10 mouse cellular contexts compared by ENCODE assay signal in the genomic region with DNA sequence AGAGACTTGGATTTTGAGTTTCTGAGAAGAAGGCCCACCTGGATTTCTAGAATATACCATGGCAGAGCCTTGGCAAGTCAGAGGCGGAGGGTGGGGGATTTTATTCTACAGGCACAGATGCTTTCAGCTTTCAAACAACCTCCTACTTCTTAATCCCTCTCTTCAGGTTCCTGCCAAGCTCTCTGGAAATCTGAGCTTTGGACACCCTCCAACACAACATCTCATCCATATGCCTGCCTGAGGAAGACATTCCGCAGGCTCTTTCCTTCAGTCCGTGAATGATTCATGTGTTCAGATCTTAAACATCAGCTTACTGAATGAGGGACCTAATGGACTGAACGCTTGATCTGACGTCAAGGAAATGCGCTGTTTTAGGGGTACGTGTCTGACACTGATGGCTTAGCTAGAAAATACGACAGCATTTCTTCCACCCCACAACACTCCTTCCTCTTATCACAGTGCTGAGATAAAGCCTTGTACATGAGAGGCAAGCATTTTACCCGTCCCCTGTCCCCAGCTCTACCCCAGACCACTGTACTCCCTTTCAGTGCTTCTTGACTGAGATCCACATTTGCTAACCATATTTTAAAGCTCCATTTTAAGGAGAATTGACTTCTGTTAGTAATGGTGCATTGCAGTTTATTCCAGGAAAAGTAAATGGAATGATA.
DNase-seq lines count a peak whose midpoint lies in the region; ATAC-seq and TF ChIP-seq lines count a peak whose summit lies in the region.
"Had no signal": no experiment of that assay in that cellular context is flagged by ENCODE, and none has a peak within 500 bp of the region (broad histone marks: within the 10 kb centered on the region; RNA-seq: fewer than 3 reads in every experiment).

No protein-coding gene starts in this region.

- no peaks in the 10 kb centered on the region for H3K27me3 ChIP-seq in forebrain, embryonic 15.5 days
- no peaks in the 10 kb centered on the region for H3K27me3 ChIP-seq in forebrain, embryonic 11.5 days (ENCODE audit: control insufficient read depth, insufficient read depth, low read length)
- H3K27me3 ChIP-seq in midbrain, postnatal 0 days (ENCODE audit: insufficient read depth, low read length) = no peaks in the 10 kb centered on the region
- H3K27me3 ChIP-seq in midbrain, embryonic 10.5 days (ENCODE audit: low read depth, poor library complexity, severe bottlenecking) = no peaks in the 10 kb centered on the region
- no peaks in the 10 kb centered on the region for H3K27me3 ChIP-seq in stomach, postnatal 0 days (ENCODE audit: control insufficient read depth, insufficient read depth, low read length)
- H3K27me3 ChIP-seq: heart, embryonic 15.5 days had no signal

- intact Hi-C loops in left cerebral cortex, adult 2 months (cut with DNase I) = loop anchor here (2.0 kb wide), 2 partner anchors 32 to 50 kb away; no protein-coding TSS in a partner anchor

- TF ChIP-seq EP300 in stomach, postnatal 0 days (optimal IDR thresholded peaks at IDR 0.05) = no peak

- H3K4me1 ChIP-seq in forebrain, embryonic 15.5 days = peaks cover 9% of the 10 kb centered on the region
- H3K4me1 ChIP-seq in forebrain, embryonic 11.5 days (replicated peaks; ENCODE audit: control insufficient read depth, insufficient read depth, low read length) = no peaks in the 10 kb centered on the region
- no peaks in the 10 kb centered on the region for H3K4me1 ChIP-seq in midbrain, postnatal 0 days (ENCODE audit: insufficient read depth, low read length)
- no peaks in the 10 kb centered on the region for H3K4me1 ChIP-seq in midbrain, embryonic 10.5 days
- no peaks in the 10 kb centered on the region for H3K4me1 ChIP-seq in stomach, postnatal 0 days (replicated peaks; ENCODE audit: control insufficient read depth, insufficient read depth)

- no peaks in the 10 kb centered on the region for H3K9me3 ChIP-seq in forebrain, embryonic 15.5 days
- no peaks in the 10 kb centered on the region for H3K9me3 ChIP-seq in forebrain, embryonic 11.5 days (ENCODE audit: control insufficient read depth, low read length)
- no peaks in the 10 kb centered on the region for H3K9me3 ChIP-seq in midbrain, postnatal 0 days (ENCODE audit: low read length)
- H3K9me3 ChIP-seq in midbrain, embryonic 10.5 days (replicated peaks) = no peaks in the 10 kb centered on the region
- no peaks in the 10 kb centered on the region for H3K9me3 ChIP-seq in stomach, postnatal 0 days (ENCODE audit: control insufficient read depth, low read length)
- H3K9me3 ChIP-seq: heart, embryonic 15.5 days had no signal

- 0 out of 2 replicates have a peak overlapping the region, but pooled peaks have one; percentile 21 for H3K27ac ChIP-seq in forebrain, embryonic 15.5 days (replicated peaks)
- H3K27ac ChIP-seq in forebrain, embryonic 11.5 days (ENCODE audit: low read depth, low read length) = no peak overlapping the region
- no peak overlapping the region for H3K27ac ChIP-seq in midbrain, postnatal 0 days (ENCODE audit: low read depth, low read length)
- no peak overlapping the region for H3K27ac ChIP-seq in midbrain, embryonic 10.5 days (replicated peaks)
- H3K27ac ChIP-seq in left cerebral cortex, adult 2 months = peak overlapping the region; percentile 53; the same call in 1 of the 2 replicates
- 0 out of 2 replicates have a peak overlapping the region, but pooled peaks have one; percentile 13 for H3K27ac ChIP-seq in stomach, postnatal 0 days (replicated peaks)
- H3K27ac ChIP-seq: heart, embryonic 15.5 days had no signal

- no peak overlapping the region for H3K9ac ChIP-seq in forebrain, embryonic 15.5 days (replicated peaks)
- H3K9ac ChIP-seq in forebrain, embryonic 11.5 days (ENCODE audit: low read length) = no peak overlapping the region
- H3K9ac ChIP-seq in midbrain, postnatal 0 days (replicated peaks; ENCODE audit: low read length, poor library complexity, severe bottlenecking) = no peak overlapping the region
- H3K9ac ChIP-seq in stomach, postnatal 0 days (ENCODE audit: low read length) = no peak overlapping the region
- H3K9ac ChIP-seq: heart, embryonic 15.5 days had no signal

- H3K4me2 ChIP-seq in forebrain, embryonic 15.5 days (replicated peaks) = no peak overlapping the region
- no peak overlapping the region for H3K4me2 ChIP-seq in forebrain, embryonic 11.5 days (ENCODE audit: low read depth, low read length, severe bottlenecking)
- no peak overlapping the region for H3K4me2 ChIP-seq in midbrain, postnatal 0 days (ENCODE audit: low read depth, low read length, poor library complexity, severe bottlenecking)
- H3K4me2 ChIP-seq in stomach, postnatal 0 days (replicated peaks; ENCODE audit: low read depth) = 0 out of 2 replicates have a peak overlapping the region, but pooled peaks have one; percentile 17
- H3K4me2 ChIP-seq: heart, embryonic 15.5 days had no signal

- no peaks in the 10 kb centered on the region for H3K36me3 ChIP-seq in forebrain, embryonic 15.5 days
- no peaks in the 10 kb centered on the region for H3K36me3 ChIP-seq in forebrain, embryonic 11.5 days (ENCODE audit: control insufficient read depth, insufficient read depth, low read length)
- no peaks in the 10 kb centered on the region for H3K36me3 ChIP-seq in midbrain, postnatal 0 days (ENCODE audit: insufficient read depth, low read length)
- no peaks in the 10 kb centered on the region for H3K36me3 ChIP-seq in midbrain, embryonic 10.5 days
- H3K36me3 ChIP-seq in stomach, postnatal 0 days (ENCODE audit: control insufficient read depth, insufficient read depth, low read length) = no peaks in the 10 kb centered on the region
- H3K36me3 ChIP-seq: heart, embryonic 15.5 days had no signal

- 38% methylated on average over 9 of the region's 9 CpGs for WGBS in forebrain, embryonic 15.5 days
- WGBS in forebrain, embryonic 11.5 days = 88% methylated on average over 9 of the region's 9 CpGs
- 64% methylated on average over 9 of the region's 9 CpGs for WGBS in midbrain, postnatal 0 days
- 92% methylated on average over 9 of the region's 9 CpGs for WGBS in midbrain, embryonic 10.5 days
- WGBS in stomach, postnatal 0 days = 38% methylated on average over 9 of the region's 9 CpGs

- no peak overlapping the region for H3K4me3 ChIP-seq in forebrain, embryonic 15.5 days
- no peak overlapping the region for H3K4me3 ChIP-seq in forebrain, embryonic 11.5 days (ENCODE audit: low read depth, low read length)
- no peak overlapping the region for H3K4me3 ChIP-seq in midbrain, postnatal 0 days (ENCODE audit: low read depth, low read length)
- H3K4me3 ChIP-seq in midbrain, embryonic 10.5 days = no peak overlapping the region
- H3K4me3 ChIP-seq in left cerebral cortex, adult 2 months = no peak overlapping the region
- no peak overlapping the region for H3K4me3 ChIP-seq in stomach, postnatal 0 days (ENCODE audit: low read depth, low read length)
- H3K4me3 ChIP-seq: heart, embryonic 15.5 days had no signal

- peak; percentile 90 for ATAC-seq in forebrain, embryonic 15.5 days (replicated peaks)
- no peak for ATAC-seq in forebrain, embryonic 11.5 days (replicated peaks; ENCODE audit: low FRiP score)
- ATAC-seq in midbrain, postnatal 0 days (ENCODE audit: low FRiP score) = no peak
- no peak for ATAC-seq in stomach, postnatal 0 days (ENCODE audit: low FRiP score, low TSS enrichment)

- no peak for DNase-seq in forebrain, embryonic 11.5 days (ENCODE audit: low spot score)
- DNase-seq in midbrain, postnatal 0 days (ENCODE audit: low spot score) = peak; percentile 76
- DNase-seq in midbrain, embryonic 10.5 days (ENCODE audit: low spot score) = no peak
- DNase-seq in left cerebral cortex, adult 2 months (ENCODE audit: extremely low spot score in 1 of 2, low spot score in 2 of 2) = peak; percentile 22 to 49
- peak; percentile 15 for DNase-seq in stomach, postnatal 0 days (ENCODE audit: low spot score)
- DNase-seq in lung, postnatal 4 days = no peak
- no peak for DNase-seq in retina, postnatal 1 day
- DNase-seq: kidney, postnatal 4 days had no signal

- TF ChIP-seq CTCF in midbrain, postnatal 0 days (IDR thresholded peaks at IDR 0.05) = no peak
- no peak for TF ChIP-seq CTCF in left cerebral cortex, adult 2 months (IDR thresholded peaks at IDR 0.05)
- no peak for TF ChIP-seq CTCF in stomach, postnatal 0 days (IDR thresholded peaks at IDR 0.05; ENCODE audit: low read depth)

Comparison
In these comparisons a context has a peak if more than half of its experiments do, and no peak if none do; other contexts are left out.
1. H3K27ac ChIP-seq: peak in forebrain, embryonic 15.5 days (single experiment), left cerebral cortex, adult 2 months (single experiment) and stomach, postnatal 0 days (single experiment); none in forebrain, embryonic 11.5 days (single experiment), midbrain, postnatal 0 days (single experiment) and midbrain, embryonic 10.5 days (single experiment).
2. DNase-seq: peak in midbrain, postnatal 0 days (single experiment), left cerebral cortex, adult 2 months (2 of 2) and stomach, postnatal 0 days (single experiment); none in forebrain, embryonic 11.5 days (single experiment), midbrain, embryonic 10.5 days (single experiment), lung, postnatal 4 days (0 of 2) and retina, postnatal 1 day (single experiment).